Mouse (Mus musculus) forebrain, embryonic 14.5 days (tissue): ENCODE results near the gene Bpifa5. TPM values are rescaled to one million over a fixed set of nuclear protein-coding genes. Genes with fewer than 3 reads are reported as not detected.
A peak's percentile ranks its signal among the peaks of the same experiment; 100 is the strongest.

Experiments used
- ATAC-seq: fragments of 200-750 bp; cut with Nextera tagmentation; 2 replicates; pipeline ENCODE4 v1.8.0; 2017; ENCODE audit warnings: mild to moderate bottlenecking, moderate library complexity
- DNase-seq: peaks from one replicate; pipeline ENCODE4 v3.0.0-alpha.2; 2015; ENCODE audit warnings: low spot score
- H3K27ac ChIP-seq: fragments of 300-500 bp; sonication (generic); 2 replicates; pipeline ENCODE4 v1.5.1; 2014; ENCODE audit warnings: low read depth, mild to moderate bottlenecking, control low read depth, low read length, moderate library complexity
- H3K27me3 ChIP-seq: fragments of 300-500 bp; sonication (generic); replicated peaks from 2 replicates; pipeline ENCODE4 v1.6.1; 2014; ENCODE audit warnings: low read length, control low read depth, mixed read lengths; ENCODE audit not compliant: control insufficient read depth, insufficient read depth
- H3K36me3 ChIP-seq: fragments of 300-500 bp; sonication (generic); 2 replicates; pipeline ENCODE4 v1.6.1; 2014; ENCODE audit warnings: low read length, control low read depth; ENCODE audit not compliant: control insufficient read depth, insufficient read depth
- H3K4me1 ChIP-seq: fragments of 300-500 bp; sonication (generic); 2 replicates; pipeline ENCODE4 v1.6.1; 2014; ENCODE audit warnings: antibody characterized with exemption, low read length, control low read depth; ENCODE audit not compliant: control insufficient read depth, insufficient read depth
- H3K4me2 ChIP-seq: fragments of 300-500 bp; sonication (generic); 2 replicates; pipeline ENCODE4 v1.6.1; 2014; ENCODE audit warnings: mild to moderate bottlenecking, control low read depth, low read length
- H3K4me3 ChIP-seq: fragments of 300-500 bp; sonication (generic); 2 replicates; pipeline ENCODE4 v1.5.1; 2014; ENCODE audit warnings: low read depth, low read length, control low read depth
- H3K9ac ChIP-seq: fragments of 300-500 bp; sonication (generic); 2 replicates; pipeline ENCODE4 v1.6.1; 2014; ENCODE audit warnings: mild to moderate bottlenecking, low read length, control low read depth, moderate library complexity
- H3K9me3 ChIP-seq: fragments of 300-500 bp; sonication (generic); replicated peaks from 2 replicates; pipeline ENCODE4 v1.6.1; 2016; ENCODE audit warnings: low read length, control low read depth, mixed read lengths; ENCODE audit not compliant: control insufficient read depth
- WGBS: fragments of 180-500 bp; shearing (Covaris S2); extraction: QIAGEN DNeasy Blood & Tissue Kit; methylation state at CpG from one replicate; pipeline ENCODE4 v1.1.7; 2014; 5-methylcytosine and 5-hydroxymethylcytosine counted together
- polyA plus RNA-seq: library from polyadenylated mRNA; unstranded; fragments of >200 nt; fragmentation: Nextera tagmentation; extraction: Ambion mirVana; gene quantifications from 2 replicates; pipeline ENCODE4 v1.2.1, GENCODE M21; 2014

Bpifa5 gene
- polyA plus RNA-seq, 1 experiment from 2014 or later = not detected

- WGBS = 17% methylated on average over 5 of the region's 5 CpGs
- no peak for ATAC-seq
Observed at GRCm38 (mm10) chr2:154215191-154215590, 52.8 kb downstream of the Bpifa5 start.

More at GRCm38 (mm10) chr2:154215191-154215590, 52.8 kb downstream of the Bpifa5 start:
- Histone ChIP-seq H3K27me3 (no peaks in the 10 kb centered on the region), H3K36me3 (no peaks in the 10 kb centered on the region), H3K4me3 (no peak overlapping the region), H3K9me3 (no peaks in the 10 kb centered on the region), H3K4me2 (no peak overlapping the region), H3K4me1 (no peaks in the 10 kb centered on the region), H3K9ac (no peak overlapping the region), H3K27ac (no peak overlapping the region)
- peak; percentile 76 for DNase-seq

Other genes with a start within 250 kb of the Bpifa5 start
- gene Bpifb3, start 244.4 kb upstream of the Bpifa5 start, polyA plus RNA-seq = not detected in 2 replicates
- gene Bpifb4, start 224.4 kb upstream of the Bpifa5 start, polyA plus RNA-seq = not detected in 2 replicates
- not detected in 2 replicates for gene Bpifa6, start 187.7 kb upstream of the Bpifa5 start, polyA plus RNA-seq
- not detected in 2 replicates for gene Bpifa2, start 154.3 kb upstream of the Bpifa5 start, polyA plus RNA-seq
- gene Bpifa3, start 32.3 kb upstream of the Bpifa5 start, polyA plus RNA-seq = not detected in 2 replicates
- gene Bpifa1, start 19.7 kb upstream of the Bpifa5 start, polyA plus RNA-seq = not detected in 2 replicates
- 0.28 and 0.48 TPM in 2 replicates for gene Bpifb1, start 28.2 kb downstream of the Bpifa5 start, polyA plus RNA-seq
- gene Bpifb5, start 61.1 kb downstream of the Bpifa5 start, polyA plus RNA-seq = 0.22 and 0.51 TPM in 2 replicates
- gene Bpifb9a, start 95.2 kb downstream of the Bpifa5 start, polyA plus RNA-seq = not detected in 2 replicates
- gene Bpifb9b, start 144.6 kb downstream of the Bpifa5 start, polyA plus RNA-seq = not detected in 2 replicates
- 18.8 and 24.1 TPM in 2 replicates for gene Cdk5rap1, start 210.4 kb downstream of the Bpifa5 start, polyA plus RNA-seq
- gene Snta1, start 245.5 kb downstream of the Bpifa5 start, polyA plus RNA-seq = 2.6 and 4.6 TPM in 2 replicates